Mouse (Mus musculus) ES-Bruce4 (cell line): Measurements from ENCODE around the gene Lsg1.

Experiments
- CTCF ChIP-seq: IDR thresholded peaks from one replicate; pipeline ENCODE4 v1.8.1; 2011; ENCODE audit warnings: low read depth, low read length
- EP300 ChIP-seq: IDR thresholded peaks from 2 replicates; pipeline ENCODE4 v1.6.1; 2011; ENCODE audit warnings: low read depth, low read length; ENCODE audit not compliant: insufficient read depth
- POLR2A ChIP-seq: IDR thresholded peaks from one replicate; pipeline ENCODE4 v1.8.1; 2011; ENCODE audit warnings: low read length; ENCODE audit not compliant: insufficient read depth

DNA sequence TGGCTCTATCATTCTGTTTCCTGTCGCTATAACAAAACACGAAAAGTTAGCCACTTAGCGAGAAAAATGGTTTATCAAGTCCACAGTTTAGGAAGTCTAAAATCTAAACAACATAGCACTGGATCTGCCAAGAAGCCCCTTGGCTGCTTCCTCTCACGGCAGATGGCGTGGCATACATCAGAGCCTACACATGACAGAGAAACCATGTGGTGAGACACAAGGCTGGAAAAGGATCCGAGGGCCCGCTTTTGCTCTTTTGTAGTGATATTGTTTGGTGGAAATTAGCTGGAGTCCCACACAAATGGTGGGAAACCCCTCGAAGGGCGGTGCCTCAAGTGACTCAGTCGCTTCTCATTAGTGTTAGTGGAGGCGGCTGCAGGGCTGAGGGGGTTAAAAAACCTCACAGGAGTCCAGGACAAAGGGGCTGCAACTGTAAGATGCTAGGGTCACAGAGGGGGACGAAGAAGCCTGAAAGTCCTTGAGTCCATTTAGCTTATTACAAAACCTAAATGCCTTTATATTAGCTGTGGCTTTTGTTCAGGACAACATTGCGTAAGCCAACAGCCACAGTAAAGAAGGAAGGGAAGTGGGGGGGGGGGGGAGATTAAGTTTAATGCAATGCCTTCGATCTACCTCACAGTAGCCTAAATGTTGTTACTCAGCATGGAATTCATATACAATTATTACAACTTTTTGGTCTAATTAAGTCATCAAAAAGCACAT lies 8.6 kb upstream of the Lsg1 start:
- TF ChIP-seq CTCF = no peak
- TF ChIP-seq POLR2A = no peak
- TF ChIP-seq EP300 = no peak
